In the genomic region with DNA sequence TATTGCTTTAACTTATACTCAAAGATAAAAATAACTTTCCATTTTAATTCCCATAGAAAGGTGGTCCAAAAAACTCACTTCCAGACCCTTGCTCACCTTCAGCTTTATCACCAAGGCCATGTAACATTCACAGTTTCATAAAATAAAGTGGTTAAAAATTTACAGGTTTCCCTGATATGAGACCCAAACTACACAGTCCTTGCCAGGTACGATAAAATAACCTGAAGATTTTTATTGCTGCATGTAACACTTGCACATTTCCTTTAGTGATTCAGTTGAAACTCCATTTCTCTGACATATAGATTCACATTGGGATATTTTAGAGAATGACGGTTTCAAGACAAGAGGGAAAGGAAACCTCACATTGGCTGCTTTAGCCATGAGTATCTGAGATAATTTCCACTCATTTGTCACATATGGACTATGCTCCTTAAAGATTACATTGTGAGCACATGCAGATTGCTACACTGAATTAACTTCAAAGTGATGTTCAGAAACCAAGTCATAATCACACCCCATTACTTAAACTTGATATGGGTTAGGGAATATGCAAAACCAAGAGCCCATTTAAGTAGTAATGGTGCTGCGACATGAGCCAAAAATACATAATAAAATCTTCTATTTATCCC, we compare ENCODE assay signal across 24 mouse cellular contexts. TPM values are rescaled to one million over a fixed set of nuclear protein-coding genes. Genes with fewer than 3 reads are reported as not detected.
"Had no signal": no experiment of that assay in that cellular context is flagged by ENCODE, and none has a peak within 500 bp of the region (broad histone marks: within the 10 kb centered on the region; RNA-seq: fewer than 3 reads in every experiment).

No protein-coding gene starts in this region.

- ATAC-seq: inflammation-experienced regulatory T-cells, adult 6 months; midbrain, embryonic 15.5 days had no signal

- H3K4me2 ChIP-seq: kidney, embryonic 15.5 days; limb, embryonic 12.5 days; liver, embryonic 13.5 days; midbrain, embryonic 12.5 days; midbrain, embryonic 15.5 days had no signal

- H3K4me3 ChIP-seq: kidney, embryonic 15.5 days; left cerebral cortex, adult 2 months; limb, embryonic 12.5 days; liver, embryonic 13.5 days; midbrain, embryonic 12.5 days; midbrain, embryonic 15.5 days; myocyte had no signal

- H3K36me3 ChIP-seq: kidney, embryonic 15.5 days; limb, embryonic 12.5 days; liver, embryonic 13.5 days; midbrain, embryonic 12.5 days; midbrain, embryonic 15.5 days had no signal

- H3K4me1 ChIP-seq: kidney, embryonic 15.5 days; limb, embryonic 12.5 days; liver, embryonic 13.5 days; midbrain, embryonic 12.5 days; midbrain, embryonic 15.5 days had no signal

- H3K27me3 ChIP-seq: kidney, embryonic 15.5 days; limb, embryonic 12.5 days; liver, embryonic 13.5 days; midbrain, embryonic 12.5 days; midbrain, embryonic 15.5 days had no signal

- DNase-seq: kidney, adult 8-10 months; kidney, postnatal 10 days; kidney, postnatal 36 days; layer of hippocampus, postnatal 36 days; liver, embryonic 13.5 days; lung, adult 2 months; lung, postnatal 14 days; lung, postnatal 4 days; retina, postnatal 1 day; right cerebral cortex, postnatal 25 days; spleen, adult 18-20 months; thymus, adult 18-20 months; thymus, postnatal 36 days had no signal

- H3K9me3 ChIP-seq: kidney, embryonic 15.5 days; limb, embryonic 12.5 days; liver, embryonic 13.5 days; midbrain, embryonic 12.5 days; midbrain, embryonic 15.5 days had no signal

- H3K27ac ChIP-seq: kidney, embryonic 15.5 days; left cerebral cortex, adult 2 months; limb, embryonic 12.5 days; liver, embryonic 13.5 days; midbrain, embryonic 12.5 days; midbrain, embryonic 15.5 days had no signal

- H3K9ac ChIP-seq: kidney, embryonic 15.5 days; limb, embryonic 12.5 days; liver, embryonic 13.5 days; midbrain, embryonic 12.5 days; midbrain, embryonic 15.5 days had no signal

RNA-seq across cellular contexts. Expression of a gene that starts 15.4 kb away (rescaled TPM):
- total RNA-seq: liver, adult 2 months; megakaryocyte-erythroid progenitor cell, adult 5-6 weeks; monocyte, adult 5-6 weeks; neutrophil, adult 5-6 weeks had no signal
- polyA plus RNA-seq: liver, adult 2 months; myocyte had no signal
